Mouse (Mus musculus) intestine, embryonic 15.5 days (tissue): Measurements from ENCODE around the gene Crlf1. TPM values are rescaled to one million over a fixed set of nuclear protein-coding genes. Genes with fewer than 3 reads are reported as not detected.

Experiments used
- ATAC-seq: fragments of 200-750 bp; cut with Nextera tagmentation; 2 replicates; pipeline ENCODE4 v1.8.0; 2017; ENCODE audit warnings: moderate TSS enrichment, moderate library complexity
- H3K27ac ChIP-seq: fragments of 300-500 bp; sonication (generic); 2 replicates; pipeline ENCODE4 v1.5.1; 2015; ENCODE audit warnings: mild to moderate bottlenecking, inconsistent platforms
- H3K27me3 ChIP-seq: fragments of 300-500 bp; sonication (generic); replicated peaks from 2 replicates; pipeline ENCODE4 v1.6.1; 2015; ENCODE audit warnings: inconsistent platforms
- H3K36me3 ChIP-seq: fragments of 300-500 bp; sonication (generic); 2 replicates; pipeline ENCODE4 v1.6.1; 2015; ENCODE audit warnings: inconsistent platforms
- H3K4me1 ChIP-seq: fragments of 300-500 bp; sonication (generic); replicated peaks from 2 replicates; pipeline ENCODE4 v1.6.1; 2015; ENCODE audit warnings: inconsistent platforms
- H3K4me2 ChIP-seq: fragments of 300-500 bp; sonication (generic); replicated peaks from 2 replicates; pipeline ENCODE4 v1.6.1; 2015; ENCODE audit warnings: mild to moderate bottlenecking, inconsistent platforms
- H3K4me3 ChIP-seq: fragments of 300-500 bp; sonication (generic); replicated peaks from 2 replicates; pipeline ENCODE4 v1.5.1; 2015; ENCODE audit warnings: inconsistent platforms
- H3K9ac ChIP-seq: fragments of 300-500 bp; sonication (generic); 2 replicates; pipeline ENCODE4 v1.6.1; 2015; ENCODE audit warnings: inconsistent platforms
- H3K9me3 ChIP-seq: fragments of 300-500 bp; sonication (generic); 2 replicates; pipeline ENCODE4 v1.6.1; 2016; ENCODE audit warnings: inconsistent platforms
- WGBS: fragments of 180-500 bp; shearing (Covaris S2); methylation state at CpG from one replicate; pipeline ENCODE4 v1.1.7; 2015; 5-methylcytosine and 5-hydroxymethylcytosine counted together
- polyA plus RNA-seq: library from polyadenylated mRNA; unstranded; fragments of >200 nt; fragmentation: Nextera tagmentation; extraction: Ambion mirVana; gene quantifications from 2 replicates; pipeline ENCODE4 v1.2.1, GENCODE M21; 2015

Crlf1 gene
- polyA plus RNA-seq, 1 experiment from 2014 or later = 1.2 TPM

DNA sequence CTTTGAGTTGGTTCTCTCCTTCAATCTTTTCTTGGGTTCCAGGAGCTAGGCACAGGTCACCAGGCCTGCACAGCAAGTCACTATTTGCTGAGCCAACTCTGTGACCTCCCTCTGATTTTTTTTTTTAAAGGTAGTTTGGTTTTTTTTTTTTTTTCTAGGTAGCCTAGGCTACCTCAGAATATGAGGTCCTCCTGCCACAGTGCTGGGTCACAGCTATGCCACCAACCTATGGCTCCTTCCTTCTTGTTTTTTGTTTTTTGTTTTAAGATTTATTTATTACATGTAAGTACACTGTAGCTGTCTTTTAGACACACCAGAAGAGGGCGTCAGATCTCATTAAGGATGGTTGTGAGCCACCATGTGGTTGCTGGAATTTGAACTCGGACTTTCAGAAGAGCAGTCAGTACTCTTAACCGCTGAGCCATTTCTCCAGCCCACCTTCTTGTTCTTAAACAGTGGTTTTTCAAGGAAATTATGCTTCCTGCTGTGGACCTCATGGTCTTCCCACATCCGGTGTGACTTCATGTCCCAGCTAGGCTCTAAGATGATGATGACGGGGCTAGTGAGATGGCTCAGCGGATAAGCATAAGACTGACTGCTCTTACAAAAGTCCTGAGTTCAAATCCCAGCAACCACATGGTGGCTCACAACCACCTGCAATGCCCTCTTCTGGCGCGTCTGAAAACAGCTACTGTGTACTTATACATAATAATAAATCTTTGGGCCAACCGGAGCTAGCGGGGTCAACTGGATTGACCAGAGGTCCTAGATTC, 56.6 kb downstream of the Crlf1 start:
- Histone ChIP-seq H3K36me3 (no peaks in the 10 kb centered on the region), H3K4me1 (peaks cover 27% of the 10 kb centered on the region), H3K4me2 (no peak overlapping the region), H3K27me3 (no peaks in the 10 kb centered on the region), H3K9me3 (no peaks in the 10 kb centered on the region), H3K4me3 (no peak overlapping the region), H3K27ac (no peak overlapping the region), H3K9ac (no peak overlapping the region)
- no peak for ATAC-seq
- 90% methylated on average over 10 of the region's 10 CpGs for WGBS

- Histone ChIP-seq H3K27me3 (no peaks in the 10 kb centered on the region), H3K9me3 (no peaks in the 10 kb centered on the region), H3K4me3 (no peak overlapping the region), H3K27ac (no peak overlapping the region), H3K4me2 (no peak overlapping the region), H3K36me3 (no peaks in the 10 kb centered on the region), H3K9ac (no peak overlapping the region), H3K4me1 (peaks cover 28% of the 10 kb centered on the region)
- ATAC-seq = no peak
- 56% methylated on average over 3 of the region's 3 CpGs for WGBS
Observed at GRCm38 (mm10) chr8:70551558-70552161, 58.7 kb downstream of the Crlf1 start.

DNA sequence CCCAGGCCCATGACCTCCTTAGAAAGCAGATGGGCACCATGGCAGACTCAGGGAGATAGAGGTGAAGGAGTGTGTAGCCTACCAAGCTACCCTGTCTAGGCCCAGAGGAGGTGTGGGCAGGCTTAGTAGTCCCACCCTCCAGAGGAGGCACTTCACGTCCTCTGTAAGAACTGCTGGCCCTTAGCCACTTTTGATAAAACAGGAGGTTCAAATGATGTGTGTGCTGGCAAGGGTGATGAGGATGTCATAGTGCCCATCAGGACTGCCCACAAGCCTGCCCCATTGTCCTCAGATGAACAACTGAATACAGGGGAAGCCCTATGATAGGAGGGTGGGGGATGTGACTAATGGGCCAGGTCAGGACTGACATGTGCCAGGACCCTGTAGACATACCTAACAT, 59.9 kb downstream of the Crlf1 start:
- Histone ChIP-seq H3K9ac (no peak overlapping the region; the same call in 1 of the 2 replicates), H3K36me3 (no peaks in the 10 kb centered on the region), H3K4me3 (no peak overlapping the region), H3K9me3 (no peaks in the 10 kb centered on the region), H3K4me2 (no peak overlapping the region), H3K27ac (no peak overlapping the region), H3K4me1 (peaks cover 24% of the 10 kb centered on the region), H3K27me3 (no peaks in the 10 kb centered on the region)
- WGBS = 47% methylated on average over 1 of the region's 1 CpGs
- no peak for ATAC-seq

Other genes starting within 250 kb of the Crlf1 start
- gene Homer3, start 210.3 kb upstream of the Crlf1 start, polyA plus RNA-seq = 27.7 and 31.5 TPM in 2 replicates
- gene Ddx49, start 190.7 kb upstream of the Crlf1 start, polyA plus RNA-seq = 45.8 and 52.7 TPM in 2 replicates
- gene Cope, start 190.6 kb upstream of the Crlf1 start, polyA plus RNA-seq = 331 and 429 TPM in 2 replicates
- gene Cers1, start 177.4 kb upstream of the Crlf1 start, polyA plus RNA-seq = 3.6 TPM in 2 replicates
- gene Gdf1, start 163.3 kb upstream of the Crlf1 start, polyA plus RNA-seq = 0.38 and 1.4 TPM in 2 replicates
- 14.6 and 15.7 TPM in 2 replicates for gene Upf1, start 139.9 kb upstream of the Crlf1 start, polyA plus RNA-seq
- 0.39 and 0.82 TPM in 2 replicates for gene Comp, start 119.6 kb upstream of the Crlf1 start, polyA plus RNA-seq
- 14.8 and 15.0 TPM in 2 replicates for gene Crtc1, start 53.6 kb upstream of the Crlf1 start, polyA plus RNA-seq
- gene Klhl26, start 16.2 kb upstream of the Crlf1 start, polyA plus RNA-seq = 18.7 and 20.8 TPM in 2 replicates
- 3.2 and 4.2 TPM in 2 replicates for gene Tmem59l, start 5.8 kb upstream of the Crlf1 start, polyA plus RNA-seq
- gene Rex1bd, start 13.6 kb downstream of the Crlf1 start, polyA plus RNA-seq = 121 and 132 TPM in 2 replicates
- gene Uba52, start 17.6 kb downstream of the Crlf1 start, polyA plus RNA-seq = 957 and 992 TPM in 2 replicates
- 277 and 331 TPM in 2 replicates for gene Fkbp8, start 34.6 kb downstream of the Crlf1 start, polyA plus RNA-seq
- 60.5 and 65.8 TPM in 2 replicates for gene Kxd1, start 34.8 kb downstream of the Crlf1 start, polyA plus RNA-seq
- 15.9 TPM in 2 replicates for gene Ell, start 46.3 kb downstream of the Crlf1 start, polyA plus RNA-seq
- gene Isyna1, start 101.2 kb downstream of the Crlf1 start, polyA plus RNA-seq = 123 and 130 TPM in 2 replicates
- 86.9 and 91.7 TPM in 2 replicates for gene Ssbp4, start 115.7 kb downstream of the Crlf1 start, polyA plus RNA-seq
- gene Lrrc25, start 123.0 kb downstream of the Crlf1 start, polyA plus RNA-seq = 2.4 and 2.5 TPM in 2 replicates
- gene Gdf15, start 139.3 kb downstream of the Crlf1 start, polyA plus RNA-seq = 2.3 and 2.9 TPM in 2 replicates
- 58.0 and 74.2 TPM in 2 replicates for gene Pgpep1, start 167.2 kb downstream of the Crlf1 start, polyA plus RNA-seq
- 286 and 323 TPM in 2 replicates for gene Lsm4, start 180.1 kb downstream of the Crlf1 start, polyA plus RNA-seq
- gene Jund, start 205.8 kb downstream of the Crlf1 start, polyA plus RNA-seq = 83.7 and 88.8 TPM in 2 replicates
- gene Iqcn, start 210.3 kb downstream of the Crlf1 start, polyA plus RNA-seq = not detected in 2 replicates
- 2.1 and 2.5 TPM in 2 replicates for gene Gm3336, start 225.4 kb downstream of the Crlf1 start, polyA plus RNA-seq
- gene Pde4c, start 230.6 kb downstream of the Crlf1 start, polyA plus RNA-seq = 0.21 and 0.53 TPM in 2 replicates